Comparison of ENCODE assay signal across 8 mouse cellular contexts in genomic region chr10:112270887-112271802, GRCm38 (mm10). TPM values are rescaled to one million over a fixed set of nuclear protein-coding genes. Genes with fewer than 3 reads are reported as not detected.
A peak's percentile ranks its signal among the peaks of the same experiment; 100 is the strongest.
DNase-seq lines count a peak whose midpoint lies in the region; ATAC-seq lines count a peak whose summit lies in the region.

Gene Kcnc2, plus strand, starts transcription at chr10:112271121.

- peaks cover 18% of the 10 kb centered on the region for H3K4me1 ChIP-seq in heart, embryonic 15.5 days (replicated peaks)

- no peaks in the 10 kb centered on the region for H3K9me3 ChIP-seq in heart, embryonic 15.5 days (replicated peaks)

- peak within 1 kb of the TSS; percentile 49 for H3K9ac ChIP-seq in heart, embryonic 15.5 days

- no peaks in the 10 kb centered on the region for H3K36me3 ChIP-seq in heart, embryonic 15.5 days

- intact Hi-C loops in gastrocnemius, postnatal 36 days (cut with DNase I), result no loop called here

- ATAC-seq in heart, embryonic 15.5 days (replicated peaks; ENCODE audit: insufficient number of reproducible peaks, insufficient read depth, low FRiP score, low read depth), result peak; percentile 8; the same call in 1 of the 2 replicates

- peak within 1 kb of the TSS; percentile 52 for H3K4me3 ChIP-seq in heart, embryonic 15.5 days

- peak within 1 kb of the TSS; percentile 88 for H3K4me2 ChIP-seq in heart, embryonic 15.5 days

- WGBS in heart, embryonic 15.5 days, result 2% methylated on average over 20 of the region's 20 CpGs

- peak; percentile 7 to 13 for DNase-seq in cerebellum, postnatal 14 days
- no peak for DNase-seq in cerebellum, postnatal 36 days
- DNase-seq in Muller cell, postnatal 12 days (ENCODE audit: inconsistent ontology term), result peak; percentile 16
- peak; percentile 34 to 53 for DNase-seq in kidney, postnatal 36 days
- peak; percentile 19 for DNase-seq in mesoderm, embryonic 11.5 days (ENCODE audit: low read depth, low spot score)
- no peak for DNase-seq in gastrocnemius, postnatal 36 days
- no peak for DNase-seq in gastrocnemius, postnatal 25 days

- H3K27me3 ChIP-seq in heart, embryonic 15.5 days, result peaks cover 42% of the 10 kb centered on the region

- H3K27ac ChIP-seq in heart, embryonic 15.5 days, result no peak within 1 kb of the TSS

RNA-seq across cellular contexts. Expression of gene Kcnc2, which starts in this region (rescaled TPM):
- 1.1 and 1.6 TPM in 2 replicates for polyA plus RNA-seq in heart, embryonic 15.5 days (2015; fragmentation: Nextera tagmentation; extraction: Ambion mirVana)
- total RNA-seq in gastrocnemius, postnatal 36 days (2021), result under 1 TPM; 0.15 to 0.17 TPM
- total RNA-seq in gastrocnemius, postnatal 25 days (2021), result under 1 TPM in 1 of 2 experiments, not detected in 1; 0.24 TPM

Comparison
In these comparisons a context has a peak if more than half of its experiments do, and no peak if none do; other contexts are left out.
1. DNase-seq: peak in cerebellum, postnatal 14 days (2 of 2), Muller cell, postnatal 12 days (single experiment), kidney, postnatal 36 days (2 of 2) and mesoderm, embryonic 11.5 days (single experiment); none in cerebellum, postnatal 36 days (0 of 2), gastrocnemius, postnatal 36 days (0 of 2) and gastrocnemius, postnatal 25 days (single experiment).